Mouse (Mus musculus) embryonic fibroblast, embryonic 13.5 days (primary cell): ENCODE measurements at regions not wholly inside any gene's neighbourhood (a gene's known extent, or its start where the extent isn't known, plus 50 kb on each side); places are given as distances from the start of the nearest gene placed in this dataset.

ENCODE experiments used
- CTCF ChIP-seq: IDR thresholded peaks from 2 replicates; pipeline ENCODE4 v1.5.1; 2011; ENCODE audit warnings: mild to moderate bottlenecking, control low read depth, low read length, moderate library complexity, borderline replicate concordance; ENCODE audit not compliant: insufficient read depth
- POLR2A ChIP-seq: IDR thresholded peaks from 2 replicates; pipeline ENCODE4 v1.6.1; 2011; ENCODE audit warnings: low read depth, mild to moderate bottlenecking, control low read depth, low read length, moderate library complexity

DNA sequence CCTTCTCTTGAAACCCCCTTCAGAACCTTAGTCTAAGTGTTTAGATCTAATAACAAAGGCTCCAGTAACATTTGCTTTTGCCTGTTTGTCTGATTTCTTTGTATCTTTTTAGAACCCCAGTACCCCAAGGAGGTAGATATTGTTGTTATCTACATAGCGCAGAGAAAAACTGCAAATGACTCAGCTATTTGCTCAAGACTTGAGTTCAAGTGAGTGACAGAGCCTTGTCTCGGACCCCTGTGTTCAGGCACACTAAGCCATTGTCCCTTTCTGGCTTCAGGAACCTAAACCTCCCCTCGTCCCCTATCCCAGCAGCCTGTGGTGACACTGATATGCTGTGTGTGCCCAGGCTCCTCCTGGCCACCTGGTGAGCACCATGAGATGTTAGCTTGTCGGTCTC, 421.5 kb downstream of the Cd83 start:
- TF ChIP-seq POLR2A (no peak), CTCF (no peak)
